Mouse (Mus musculus) stomach, embryonic 16.5 days (tissue): Measurements from ENCODE around the gene Armc3. TPM values are rescaled to one million over a fixed set of nuclear protein-coding genes. Genes with fewer than 3 reads are reported as not detected.

Experiments used
- ATAC-seq: fragments of 200-750 bp; cut with Nextera tagmentation; 2 replicates; pipeline ENCODE4 v1.8.0; 2017; ENCODE audit warnings: moderate number of reproducible peaks, moderate TSS enrichment; ENCODE audit not compliant: insufficient read depth, low FRiP score
- H3K27ac ChIP-seq: fragments of 300-500 bp; sonication (generic); 2 replicates; pipeline ENCODE4 v1.5.1; 2014; ENCODE audit warnings: low read length
- H3K27me3 ChIP-seq: fragments of 300-500 bp; sonication (generic); 2 replicates; pipeline ENCODE4 v1.6.1; 2014; ENCODE audit warnings: low read length, control low read depth, mixed read lengths; ENCODE audit not compliant: control insufficient read depth, insufficient read depth
- H3K36me3 ChIP-seq: fragments of 300-500 bp; sonication (generic); 2 replicates; pipeline ENCODE4 v1.6.1; 2014; ENCODE audit warnings: low read length; ENCODE audit not compliant: control insufficient read depth, insufficient read depth
- H3K4me1 ChIP-seq: fragments of 300-500 bp; sonication (generic); 2 replicates; pipeline ENCODE4 v1.6.1; 2014; ENCODE audit warnings: low read length, control low read depth, mixed read lengths; ENCODE audit not compliant: control insufficient read depth, insufficient read depth
- H3K4me2 ChIP-seq: fragments of 300-500 bp; sonication (generic); 2 replicates; pipeline ENCODE4 v1.6.1; 2014; ENCODE audit warnings: low read depth, low read length, mixed read lengths
- H3K4me3 ChIP-seq: fragments of 300-500 bp; sonication (generic); replicated peaks from 2 replicates; pipeline ENCODE4 v1.5.1; 2014; ENCODE audit warnings: mild to moderate bottlenecking, low read length
- H3K9ac ChIP-seq: fragments of 300-500 bp; sonication (generic); 2 replicates; pipeline ENCODE4 v1.6.1; 2014; ENCODE audit warnings: low read length
- H3K9me3 ChIP-seq: fragments of 300-500 bp; sonication (generic); replicated peaks from 2 replicates; pipeline ENCODE4 v1.6.1; 2016; ENCODE audit warnings: low read length, control low read depth; ENCODE audit not compliant: control insufficient read depth
- WGBS: fragments of 180-500 bp; shearing (Covaris S2); extraction: QIAGEN DNeasy Blood & Tissue Kit; methylation state at CpG from one replicate; pipeline ENCODE4 v1.1.7; 2014; 5-methylcytosine and 5-hydroxymethylcytosine counted together
- polyA plus RNA-seq: library from polyadenylated mRNA; unstranded; fragments of >200 nt; fragmentation: Nextera tagmentation; extraction: Ambion mirVana; gene quantifications from 2 replicates; pipeline ENCODE4 v1.2.1, GENCODE M21; 2015

Armc3 gene
- polyA plus RNA-seq, 1 experiment from 2014 or later: 0.09 TPM

- H3K9me3 ChIP-seq: no peaks in the 10 kb centered on the region
- peaks cover 9% of the 10 kb centered on the region; the same call in 1 of the 2 replicates for H3K4me1 ChIP-seq
- H3K9ac ChIP-seq: no peak overlapping the region
- no peak overlapping the region for H3K4me2 ChIP-seq
- 53% methylated on average over 1 of the region's 1 CpGs for WGBS
- H3K36me3 ChIP-seq: no peaks in the 10 kb centered on the region
- H3K27me3 ChIP-seq: no peaks in the 10 kb centered on the region
- no peak overlapping the region for H3K4me3 ChIP-seq
- no peak for ATAC-seq
- H3K27ac ChIP-seq: no peak overlapping the region
Measured at GRCm38 (mm10) chr2:19200112-19200511, 1.0 kb downstream of the Armc3 start.

GRCm38 (mm10) chr2:19201682-19202081, 2.6 kb downstream of the Armc3 start:
- Histone ChIP-seq H3K9me3 (no peaks in the 10 kb centered on the region), H3K27ac (no peak overlapping the region), H3K4me1 (peaks cover 9% of the 10 kb centered on the region; the same call in 1 of the 2 replicates), H3K9ac (no peak overlapping the region), H3K4me2 (no peak overlapping the region), H3K4me3 (no peak overlapping the region), H3K27me3 (no peaks in the 10 kb centered on the region), H3K36me3 (no peaks in the 10 kb centered on the region)
- WGBS: 36% methylated on average over 2 of the region's 2 CpGs
- no peak for ATAC-seq

GRCm38 (mm10) chr2:19234305-19234704, 35.2 kb downstream of the Armc3 start:
- no peak overlapping the region for H3K27ac ChIP-seq

GRCm38 (mm10) chr2:19235193-19235592, 36.1 kb downstream of the Armc3 start:
- Histone ChIP-seq H3K36me3 (no peaks in the 10 kb centered on the region), H3K9me3 (no peaks in the 10 kb centered on the region), H3K4me2 (no peak overlapping the region), H3K9ac (no peak overlapping the region), H3K4me3 (no peak overlapping the region), H3K27ac (no peak overlapping the region), H3K27me3 (no peaks in the 10 kb centered on the region), H3K4me1 (no peaks in the 10 kb centered on the region)
- no peak for ATAC-seq
- WGBS: 72% methylated on average over 2 of the region's 2 CpGs

More at GRCm38 (mm10) chr2:19234305-19234704, 35.2 kb downstream of the Armc3 start:
- Histone ChIP-seq H3K9me3 (no peaks in the 10 kb centered on the region), H3K4me3 (no peak overlapping the region), H3K27me3 (no peaks in the 10 kb centered on the region), H3K9ac (no peak overlapping the region), H3K36me3 (no peaks in the 10 kb centered on the region), H3K4me2 (no peak overlapping the region), H3K4me1 (no peaks in the 10 kb centered on the region)
- 79% methylated on average over 5 of the region's 5 CpGs for WGBS
- ATAC-seq: no peak

GRCm38 (mm10) chr2:19235614-19236013, 36.5 kb downstream of the Armc3 start:
- Histone ChIP-seq H3K9me3 (no peaks in the 10 kb centered on the region), H3K27me3 (no peaks in the 10 kb centered on the region), H3K27ac (no peak overlapping the region), H3K4me1 (no peaks in the 10 kb centered on the region), H3K4me3 (no peak overlapping the region), H3K36me3 (no peaks in the 10 kb centered on the region), H3K9ac (no peak overlapping the region), H3K4me2 (no peak overlapping the region)
- WGBS: 64% methylated on average over 4 of the region's 4 CpGs
- no peak for ATAC-seq

- Histone ChIP-seq H3K9me3 (no peaks in the 10 kb centered on the region), H3K9ac (no peak overlapping the region), H3K4me3 (no peak overlapping the region), H3K27ac (no peak overlapping the region), H3K36me3 (no peaks in the 10 kb centered on the region), H3K27me3 (no peaks in the 10 kb centered on the region), H3K4me2 (no peak overlapping the region), H3K4me1 (no peaks in the 10 kb centered on the region)
- WGBS: 58% methylated on average over 2 of the region's 2 CpGs
- no peak for ATAC-seq
Measured at GRCm38 (mm10) chr2:19238771-19239170, 39.7 kb downstream of the Armc3 start.

- H3K4me2 ChIP-seq: no peak overlapping the region
- H3K4me3 ChIP-seq: no peak overlapping the region
- no peaks in the 10 kb centered on the region for H3K9me3 ChIP-seq
- H3K9ac ChIP-seq: no peak overlapping the region
- no peaks in the 10 kb centered on the region for H3K4me1 ChIP-seq
- no peak for ATAC-seq
- no peaks in the 10 kb centered on the region for H3K36me3 ChIP-seq
- H3K27ac ChIP-seq: no peak overlapping the region
- H3K27me3 ChIP-seq: no peaks in the 10 kb centered on the region
- 83% methylated on average over 11 of the region's 11 CpGs for WGBS
Measured at GRCm38 (mm10) chr2:19249611-19250010, 50.5 kb downstream of the Armc3 start.

GRCm38 (mm10) chr2:19255037-19255436, 55.9 kb downstream of the Armc3 start:
- Histone ChIP-seq H3K4me2 (no peak overlapping the region), H3K27ac (no peak overlapping the region), H3K9ac (no peak overlapping the region), H3K4me1 (no peaks in the 10 kb centered on the region), H3K27me3 (no peaks in the 10 kb centered on the region), H3K36me3 (no peaks in the 10 kb centered on the region), H3K4me3 (no peak overlapping the region), H3K9me3 (no peaks in the 10 kb centered on the region)
- WGBS: 70% methylated on average over 3 of the region's 3 CpGs
- ATAC-seq: no peak

- Histone ChIP-seq H3K27me3 (no peaks in the 10 kb centered on the region), H3K27ac (no peak overlapping the region), H3K9me3 (no peaks in the 10 kb centered on the region), H3K36me3 (no peaks in the 10 kb centered on the region), H3K4me1 (no peaks in the 10 kb centered on the region), H3K9ac (no peak overlapping the region), H3K4me3 (no peak overlapping the region), H3K4me2 (no peak overlapping the region)
- ATAC-seq: no peak
Measured at GRCm38 (mm10) chr2:19257255-19257654, 58.2 kb downstream of the Armc3 start.

GRCm38 (mm10) chr2:19260399-19260798, 61.3 kb downstream of the Armc3 start:
- 82% methylated on average over 6 of the region's 6 CpGs for WGBS
- no peaks in the 10 kb centered on the region for H3K9me3 ChIP-seq
- no peaks in the 10 kb centered on the region for H3K4me1 ChIP-seq
- ATAC-seq: no peak
- no peaks in the 10 kb centered on the region for H3K36me3 ChIP-seq
- H3K4me2 ChIP-seq: no peak overlapping the region
- no peaks in the 10 kb centered on the region for H3K27me3 ChIP-seq
- no peak overlapping the region for H3K9ac ChIP-seq
- H3K27ac ChIP-seq: no peak overlapping the region
- H3K4me3 ChIP-seq: no peak overlapping the region
